Mouse (Mus musculus) activated CD4-positive, CD25-positive, alpha-beta regulatory T cell (primary cell): Measurements from ENCODE around the gene Eif2s3y. TPM values are rescaled to one million over a fixed set of nuclear protein-coding genes. Genes with fewer than 3 reads are reported as not detected.

Experiments
- polyA plus RNA-seq, 2 experiments: library from polyadenylated mRNA; unstranded; fragments of 100-300 nt; shearing (Covaris generic); gene quantifications; one replicate each; pipeline ENCODE4 v1.2.1; 2017

Eif2s3y gene
- polyA plus RNA-seq, result 100 to 1,000 TPM; 129 to 163 TPM

GRCm38 (mm10) chrY:1009882-1010751, at the start of gene Eif2s3y:
Eif2s3y (plus strand) TSS chrY:1010543.

Other genes starting within 250 kb of the Eif2s3y start
- under 1 TPM in 1 of 2 experiments, not detected in 1; 0.15 TPM for gene Zfy1, start 213.1 kb upstream of the Eif2s3y start, polyA plus RNA-seq
- under 1 TPM in 1 of 2 experiments, not detected in 1; 0.11 TPM for gene Uba1y, start 191.9 kb upstream of the Eif2s3y start, polyA plus RNA-seq
- gene Kdm5d, start 112.8 kb upstream of the Eif2s3y start, polyA plus RNA-seq, result 10 to 100 TPM; 22.4 to 38.1 TPM
- 10 to 100 TPM; 31.5 to 35.4 TPM for gene Uty, start 235.2 kb downstream of the Eif2s3y start, polyA plus RNA-seq